Mouse (Mus musculus) limb, embryonic 11.5 days (tissue): ENCODE measurements around the gene Prr5. TPM values are rescaled to one million over a fixed set of nuclear protein-coding genes. Genes with fewer than 3 reads are reported as not detected.
A peak's percentile ranks its signal among the peaks of the same experiment; 100 is the strongest.
"Not testable (repeated sequence)": the region's sequence is repeated elsewhere in the genome, so short reads cannot be mapped to it uniquely, and the experiment has no call there.

ENCODE experiments used
- ATAC-seq: fragments of 200-750 bp; cut with Nextera tagmentation; 2 replicates; pipeline ENCODE4 v1.8.0; 2017; ENCODE audit warnings: low read depth; ENCODE audit not compliant: insufficient number of reproducible peaks, low FRiP score, low TSS enrichment
- DNase-seq: peaks from one replicate; pipeline ENCODE4 v3.0.0-alpha.2; 2015; ENCODE audit warnings: low spot score
- H3K27ac ChIP-seq: fragments of 300-500 bp; sonication (generic); replicated peaks from 2 replicates; pipeline ENCODE4 v1.5.1; 2014; ENCODE audit warnings: low read depth, mild to moderate bottlenecking, low read length
- H3K27me3 ChIP-seq: fragments of 300-500 bp; sonication (generic); 2 replicates; pipeline ENCODE4 v1.6.1; 2014; ENCODE audit warnings: mild to moderate bottlenecking, low read length, mixed read lengths; ENCODE audit not compliant: control insufficient read depth, insufficient read depth
- H3K36me3 ChIP-seq: fragments of 300-500 bp; sonication (generic); 2 replicates; pipeline ENCODE4 v1.6.1; 2014; ENCODE audit warnings: mild to moderate bottlenecking, low read length, moderate library complexity, mixed read lengths; ENCODE audit not compliant: control insufficient read depth, insufficient read depth
- H3K4me1 ChIP-seq: fragments of 300-500 bp; sonication (generic); 2 replicates; pipeline ENCODE4 v1.6.1; 2014; ENCODE audit warnings: low read length, mixed read lengths; ENCODE audit not compliant: control insufficient read depth, insufficient read depth
- H3K4me2 ChIP-seq: fragments of 300-500 bp; sonication (generic); 2 replicates; pipeline ENCODE4 v1.6.1; 2014; ENCODE audit warnings: low read depth, mild to moderate bottlenecking, moderate library complexity; ENCODE audit not compliant: severe bottlenecking
- H3K4me3 ChIP-seq: fragments of 300-500 bp; sonication (generic); 2 replicates; pipeline ENCODE4 v1.5.1; 2014; ENCODE audit warnings: low read depth, low read length
- H3K9ac ChIP-seq: fragments of 300-500 bp; sonication (generic); 2 replicates; pipeline ENCODE4 v1.6.1; 2014; ENCODE audit warnings: mild to moderate bottlenecking, low read length
- H3K9me3 ChIP-seq: fragments of 300-500 bp; sonication (generic); 2 replicates; pipeline ENCODE4 v1.6.1; 2016; ENCODE audit warnings: low read length; ENCODE audit not compliant: control insufficient read depth
- WGBS: fragments of 180-500 bp; shearing (Covaris S2); extraction: QIAGEN DNeasy Blood & Tissue Kit; methylation state at CpG from one replicate; pipeline ENCODE4 v1.1.7; 2014; 5-methylcytosine and 5-hydroxymethylcytosine counted together
- polyA plus RNA-seq: library from polyadenylated mRNA; unstranded; fragments of >200 nt; fragmentation: Nextera tagmentation; extraction: Ambion mirVana; gene quantifications from 2 replicates; pipeline ENCODE4 v1.2.1, GENCODE M21; 2014

The Prr5 gene
- polyA plus RNA-seq, 1 experiment from 2014 or later, result 13.2 TPM

- H3K4me3 ChIP-seq, H3K9ac ChIP-seq, DNase-seq, ATAC-seq, H3K9me3 ChIP-seq, H3K4me2 ChIP-seq, H3K27ac ChIP-seq, H3K36me3 ChIP-seq: not testable (repeated sequence)
- Histone ChIP-seq H3K4me1 (peaks cover 16% of the 10 kb centered on the region), H3K27me3 (peaks cover 13% of the 10 kb centered on the region; the same call in 1 of the 2 replicates)
- 62% methylated on average over 6 of the region's 6 CpGs for WGBS
Observed at GRCm38 (mm10) chr15:84717570-84718270, 48.3 kb downstream of the Prr5 start.

- H3K4me1 ChIP-seq, result peaks cover 16% of the 10 kb centered on the region
- H3K36me3 ChIP-seq, result no peaks in the 10 kb centered on the region
- H3K27ac ChIP-seq, result no peak overlapping the region
- H3K9ac ChIP-seq, result no peak overlapping the region
- ATAC-seq (no peak), DNase-seq (no peak)
- H3K4me2 ChIP-seq, result no peak overlapping the region
- no peaks in the 10 kb centered on the region for H3K9me3 ChIP-seq
- no peak overlapping the region for H3K4me3 ChIP-seq
- WGBS, result 61% methylated on average over 3 of the region's 3 CpGs
- peaks cover 13% of the 10 kb centered on the region; the same call in 1 of the 2 replicates for H3K27me3 ChIP-seq
Observed at GRCm38 (mm10) chr15:84718785-84719184, 49.4 kb downstream of the Prr5 start.

- Histone ChIP-seq H3K9ac (peak within 1 kb of the TSS; percentile 28), H3K9me3 (no peaks in the 10 kb centered on the region), H3K27me3 (peaks cover 13% of the 10 kb centered on the region; the same call in 1 of the 2 replicates), H3K4me3 (peak within 1 kb of the TSS; percentile 30), H3K36me3 (no peaks in the 10 kb centered on the region), H3K4me2 (peak within 1 kb of the TSS; percentile 70), H3K27ac (no peak within 1 kb of the TSS), H3K4me1 (peaks cover 16% of the 10 kb centered on the region)
- DNase-seq (peak; percentile 68), ATAC-seq (peak; percentile 65; the same call in 1 of the 2 replicates)
- 2% methylated on average over 24 of the region's 24 CpGs for WGBS
Observed at GRCm38 (mm10) chr15:84719791-84720190, 50.4 kb downstream of the Prr5 start, which contains the start of gene Arhgap8. Gene Arhgap8, plus strand, starts transcription at chr15:84720052.

- Histone ChIP-seq H3K27me3 (peaks cover 13% of the 10 kb centered on the region; the same call in 1 of the 2 replicates), H3K9me3 (no peaks in the 10 kb centered on the region), H3K27ac (no peak overlapping the region), H3K9ac (peak overlapping the region; percentile 28), H3K4me2 (peak overlapping the region; percentile 70), H3K4me3 (peak overlapping the region; percentile 30), H3K36me3 (no peaks in the 10 kb centered on the region), H3K4me1 (peaks cover 16% of the 10 kb centered on the region)
- peak; percentile 45; the same call in 1 of the 2 replicates for ATAC-seq
- DNase-seq, result peak; percentile 77
- WGBS, result 4% methylated on average over 33 of the region's 33 CpGs
Observed at GRCm38 (mm10) chr15:84720291-84721204, 51.1 kb downstream of the Prr5 start.

- WGBS, result 92% methylated on average over 1 of the region's 1 CpGs
- not testable (repeated sequence) for H3K9me3 ChIP-seq, ATAC-seq
Observed at GRCm38 (mm10) chr15:84723656-84724055, 54.2 kb downstream of the Prr5 start.

GRCm38 (mm10) chr15:84724199-84724598, 54.8 kb downstream of the Prr5 start:
- no peak overlapping the region for H3K9ac ChIP-seq
- H3K4me2 ChIP-seq, result no peak overlapping the region
- no peaks in the 10 kb centered on the region for H3K9me3 ChIP-seq
- DNase-seq (no peak), ATAC-seq (no peak)
- peaks cover 16% of the 10 kb centered on the region for H3K4me1 ChIP-seq
- 63% methylated on average over 4 of the region's 4 CpGs for WGBS
- no peaks in the 10 kb centered on the region for H3K36me3 ChIP-seq
- H3K4me3 ChIP-seq, result no peak overlapping the region
- peak overlapping the region; percentile 14; the same call in 1 of the 2 replicates for H3K27ac ChIP-seq
- peaks cover 8% of the 10 kb centered on the region; the same call in 1 of the 2 replicates for H3K27me3 ChIP-seq

More at GRCm38 (mm10) chr15:84723656-84724055, 54.2 kb downstream of the Prr5 start:
- H3K4me3 ChIP-seq, H3K36me3 ChIP-seq, H3K27ac ChIP-seq, H3K9ac ChIP-seq, DNase-seq, H3K4me2 ChIP-seq: not testable (repeated sequence)
- Histone ChIP-seq H3K27me3 (peaks cover 13% of the 10 kb centered on the region; the same call in 1 of the 2 replicates), H3K4me1 (peaks cover 16% of the 10 kb centered on the region)

- H3K4me3 ChIP-seq, result no peak overlapping the region
- no peaks in the 10 kb centered on the region for H3K36me3 ChIP-seq
- no peak overlapping the region for H3K4me2 ChIP-seq
- H3K27me3 ChIP-seq, result no peaks in the 10 kb centered on the region
- no peak for DNase-seq
- H3K27ac ChIP-seq, result no peak overlapping the region
- H3K9me3 ChIP-seq, result no peaks in the 10 kb centered on the region
- no peak for ATAC-seq
- no peaks in the 10 kb centered on the region for H3K4me1 ChIP-seq
- WGBS, result 78% methylated on average over 6 of the region's 6 CpGs
- no peak overlapping the region for H3K9ac ChIP-seq
Observed at GRCm38 (mm10) chr15:84729685-84730084, 60.3 kb downstream of the Prr5 start.

- no peaks in the 10 kb centered on the region for H3K36me3 ChIP-seq
- no peak overlapping the region for H3K4me3 ChIP-seq
- DNase-seq (no peak), ATAC-seq (no peak)
- 63% methylated on average over 1 of the region's 1 CpGs for WGBS
- H3K4me2 ChIP-seq, result no peak overlapping the region
- no peak overlapping the region for H3K27ac ChIP-seq
- H3K27me3 ChIP-seq, result no peaks in the 10 kb centered on the region
- no peaks in the 10 kb centered on the region for H3K9me3 ChIP-seq
- H3K9ac ChIP-seq, result no peak overlapping the region
- no peaks in the 10 kb centered on the region for H3K4me1 ChIP-seq
Observed at GRCm38 (mm10) chr15:84730893-84731292, 61.5 kb downstream of the Prr5 start.
